Mouse (Mus musculus) urinary bladder, postnatal 36 days (tissue): Measurements from ENCODE around the gene Cerkl.

ENCODE experiments used
- DNase-seq, 2 experiments: peaks; one replicate each; pipeline ENCODE4 v3.0.0; 2022; ENCODE audit warnings: low spot score in 2 of 2, mixed read lengths in 1 of 2

Cerkl gene

DNA sequence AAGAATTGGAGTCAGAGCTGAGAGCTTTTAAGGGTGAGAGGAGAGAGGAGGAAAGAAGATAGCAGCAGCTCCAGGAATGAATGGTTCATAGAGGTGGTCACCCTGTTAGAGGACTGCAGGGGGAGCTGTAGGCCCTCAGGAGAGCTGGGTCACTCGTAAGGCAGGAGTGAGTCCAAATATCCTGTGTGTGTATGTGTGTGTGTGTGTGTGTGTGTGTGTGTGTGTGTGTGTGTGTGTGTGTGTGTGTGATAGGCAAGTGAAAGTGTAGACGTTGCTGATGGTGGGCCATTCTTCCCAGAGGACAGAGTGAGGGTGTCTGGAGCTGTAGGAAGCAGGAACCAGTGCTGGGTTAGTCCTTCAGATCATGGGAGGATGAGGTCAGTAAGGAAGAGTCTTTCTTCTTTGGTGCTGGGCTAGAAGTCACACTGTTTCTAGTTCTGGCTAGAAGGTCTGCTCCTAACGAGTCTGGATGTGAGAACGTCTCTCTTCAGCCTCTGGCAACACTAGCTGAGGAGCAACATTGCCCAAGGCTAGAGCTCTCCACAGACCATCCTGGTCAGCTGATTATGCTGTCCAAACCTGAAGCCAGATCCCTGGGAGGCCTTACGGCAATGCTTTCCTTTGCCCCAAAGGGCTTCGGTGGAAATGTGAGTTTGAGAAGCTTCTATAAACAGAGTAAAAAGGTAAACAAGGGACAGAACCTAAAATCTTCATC, 83.9 kb downstream of the Cerkl start:
- peak in 1 of 2 experiments; percentile 13 for DNase-seq

- no peak for DNase-seq
These were observed 84.5 kb downstream of the Cerkl start for GRCm38 (mm10) chr2:79372154-79372467.

DNA sequence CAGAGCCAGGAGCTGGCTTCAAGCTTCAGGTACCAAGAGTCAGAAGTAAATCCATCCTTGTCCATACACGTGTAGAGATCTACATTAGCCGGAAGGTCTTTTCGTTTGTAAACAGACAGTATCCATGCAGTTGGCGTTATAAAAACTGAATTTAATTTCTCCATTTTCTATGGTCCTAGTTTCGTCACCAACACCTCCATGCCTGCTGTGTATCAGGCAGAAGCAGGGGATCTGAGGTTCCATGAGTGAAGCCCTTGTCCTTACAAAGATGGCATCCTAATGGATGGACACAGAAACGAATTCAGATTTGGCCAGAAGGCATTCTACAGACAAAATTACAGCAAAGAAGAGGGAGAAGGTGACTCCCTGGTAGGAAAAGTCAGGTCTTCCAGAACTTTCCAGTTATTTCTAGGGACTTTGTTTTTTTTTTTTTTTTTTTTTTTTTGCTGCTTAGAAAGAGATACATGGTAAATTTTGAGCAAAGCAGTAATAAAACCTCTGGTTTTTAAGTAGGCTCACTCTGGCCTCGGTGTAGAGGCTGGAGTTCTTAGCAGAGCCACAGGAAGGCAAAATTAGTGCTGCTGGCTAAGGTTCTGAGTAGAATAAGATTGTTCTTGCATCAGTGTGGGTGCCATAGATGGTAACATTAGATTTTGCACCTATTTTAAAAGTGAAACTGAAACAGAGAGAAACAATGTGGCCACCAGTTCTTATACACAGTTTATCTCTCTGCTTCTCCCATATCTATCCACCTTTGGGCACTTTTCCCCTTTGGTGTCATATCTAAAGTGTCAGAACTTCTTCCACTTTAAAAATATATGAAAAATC, 85.0 kb downstream of the Cerkl start:
- DNase-seq = no peak

- DNase-seq = no peak
These were observed 85.8 kb downstream of the Cerkl start for GRCm38 (mm10) chr2:79370711-79371312.

DNA sequence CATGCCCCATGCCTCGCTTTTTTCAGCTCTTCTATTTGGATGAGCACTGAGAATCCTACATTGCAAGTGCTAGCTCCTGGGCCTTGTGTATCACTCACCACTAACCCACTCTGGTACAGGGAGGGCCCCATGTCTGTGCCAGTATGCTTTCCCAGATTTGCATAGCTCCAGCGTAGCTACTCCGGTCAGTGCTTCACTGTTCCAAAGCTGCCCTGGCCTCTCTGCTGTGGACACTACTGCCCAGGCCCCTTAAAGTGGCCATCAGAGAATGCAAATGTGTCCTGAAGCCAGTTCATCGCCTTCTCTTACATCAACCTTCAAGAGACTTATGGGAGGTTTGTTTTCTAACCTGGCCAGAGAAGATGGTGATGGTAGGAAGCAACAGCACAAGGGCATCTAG, 86.7 kb downstream of the Cerkl start:
- no peak for DNase-seq

- DNase-seq = peak in 1 of 2 experiments; percentile 34
These were observed 87.5 kb downstream of the Cerkl start for GRCm38 (mm10) chr2:79369061-79369524.

GRCm38 (mm10) chr2:79368661-79369060, 87.9 kb downstream of the Cerkl start:
- DNase-seq = no peak

DNA sequence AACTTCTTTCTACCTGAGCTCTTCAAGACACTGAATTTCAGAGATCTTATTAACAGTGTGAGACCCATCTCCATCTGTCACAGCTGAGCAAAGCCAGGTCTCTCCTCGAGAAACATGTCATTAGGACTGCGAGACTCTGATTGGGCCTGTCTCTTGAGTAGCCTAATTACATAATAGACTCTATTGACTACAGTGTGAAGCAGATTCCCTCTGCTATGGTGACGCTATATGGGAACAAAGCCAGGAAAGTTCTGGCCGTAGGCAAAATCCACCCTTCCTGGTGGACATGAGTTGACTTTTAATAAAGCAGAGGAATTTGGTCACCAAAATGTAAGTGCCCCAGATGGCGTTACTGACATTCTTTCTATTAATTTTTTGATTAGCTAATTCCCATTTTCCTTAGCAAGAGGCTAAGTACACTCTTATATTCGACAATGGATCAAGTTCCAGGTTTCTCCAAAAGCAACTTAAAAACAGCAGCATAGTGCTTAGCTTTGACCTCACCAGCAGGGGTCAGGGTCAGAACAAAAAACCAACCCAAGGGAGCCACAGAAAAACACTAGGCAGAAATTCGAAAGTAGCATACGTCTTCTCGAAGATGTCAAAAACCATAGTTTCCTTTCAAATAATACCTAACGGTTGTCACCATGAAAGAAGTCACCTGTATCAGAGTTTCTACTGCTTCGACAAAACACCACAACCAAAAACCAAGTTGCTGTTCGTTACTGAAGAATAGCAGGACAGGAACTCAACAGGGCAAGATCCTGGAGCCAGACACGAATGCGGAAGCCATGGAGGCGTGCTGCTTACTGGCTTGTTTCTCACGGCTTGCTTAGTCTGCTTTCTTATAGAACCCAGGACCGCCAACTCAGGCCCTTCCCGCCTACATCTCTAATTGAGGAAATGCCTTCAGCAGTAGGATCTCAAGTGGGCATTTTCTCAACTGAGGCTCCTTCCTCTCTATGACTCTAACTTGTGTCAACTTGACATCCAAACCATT, 88.8 kb downstream of the Cerkl start:
- DNase-seq = no peak

GRCm38 (mm10) chr2:79363920-79364319, 92.7 kb downstream of the Cerkl start:
- DNase-seq = no peak

DNA sequence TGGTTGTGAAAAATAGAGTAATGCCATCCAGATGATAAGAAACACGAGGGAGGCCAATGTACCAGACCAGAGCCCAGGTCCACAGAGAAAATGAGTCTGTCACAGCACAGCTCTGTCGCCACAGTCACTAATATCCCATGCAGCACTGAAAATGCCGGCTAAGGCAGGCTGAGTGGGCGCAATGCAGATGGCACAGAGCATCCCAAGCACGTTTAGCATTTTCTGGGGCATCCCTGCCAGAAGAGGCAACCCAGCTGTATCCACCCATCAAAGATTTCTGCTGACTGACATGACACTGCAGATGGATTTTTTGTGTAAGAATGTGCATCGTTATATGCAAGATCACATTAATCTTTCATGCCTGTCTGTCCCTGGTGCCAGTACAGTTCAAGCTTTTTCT, 94.6 kb downstream of the Cerkl start:
- no peak for DNase-seq

- no peak for DNase-seq
These were observed 98.8 kb downstream of the Cerkl start for GRCm38 (mm10) chr2:79357835-79358234.

DNA sequence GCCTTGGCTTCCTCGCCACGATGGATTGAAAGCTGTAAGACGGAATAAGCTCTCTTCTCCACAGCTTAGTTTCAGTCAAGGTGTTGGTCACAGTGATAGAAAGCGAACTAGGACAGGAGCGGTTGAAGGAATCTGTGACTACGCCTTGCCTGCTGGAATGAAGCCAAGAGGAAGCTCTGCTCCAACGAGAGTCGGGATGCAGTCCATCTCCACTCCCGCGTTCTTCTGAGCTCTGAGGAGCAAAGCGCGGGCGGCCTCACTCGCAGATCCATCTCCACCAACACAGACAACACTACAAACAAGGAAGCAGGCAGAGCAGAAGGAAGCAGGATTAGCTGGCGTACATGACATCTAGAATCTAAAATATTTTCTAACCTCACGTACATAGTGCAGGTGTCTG, 101.8 kb downstream of the Cerkl start:
- DNase-seq = no peak

GRCm38 (mm10) chr2:79352100-79352802, 104.3 kb downstream of the Cerkl start:
- DNase-seq = no peak

GRCm38 (mm10) chr2:79351179-79352099, 105.1 kb downstream of the Cerkl start:
- no peak for DNase-seq

- DNase-seq = no peak
These were observed 113.5 kb downstream of the Cerkl start for GRCm38 (mm10) chr2:79343115-79343514.

DNA sequence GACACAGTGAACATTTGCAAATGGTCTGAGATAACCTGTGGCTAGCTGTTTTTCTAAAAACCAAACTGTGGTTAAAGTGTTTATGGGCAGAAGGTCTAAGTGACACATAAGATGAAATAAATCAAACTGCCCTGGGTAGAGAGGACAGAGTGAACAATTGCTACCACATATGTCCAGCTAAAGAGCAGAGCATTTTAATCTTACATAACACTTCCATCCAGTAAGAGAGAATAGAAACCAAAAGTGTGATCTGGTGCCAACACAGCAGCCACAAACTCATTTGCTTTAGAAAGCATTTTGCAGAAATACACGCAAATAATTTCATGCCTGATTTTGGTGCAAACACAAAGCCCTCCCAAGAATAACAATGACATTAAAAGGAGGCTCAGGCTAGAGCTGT, 117.6 kb downstream of the Cerkl start:
- no peak for DNase-seq

- DNase-seq = no peak
These were observed 120.4 kb downstream of the Cerkl start for GRCm38 (mm10) chr2:79336141-79336540.

- no peak for DNase-seq
These were observed 121.9 kb downstream of the Cerkl start for GRCm38 (mm10) chr2:79334661-79335060.

GRCm38 (mm10) chr2:79328079-79328478, 128.5 kb downstream of the Cerkl start:
- DNase-seq = no peak
